Mouse (Mus musculus) gastrocnemius, postnatal 4 days (tissue): ENCODE data around the gene Atrx. TPM values are rescaled to one million over a fixed set of nuclear protein-coding genes. Genes with fewer than 3 reads are reported as not detected.
A peak's percentile ranks its signal among the peaks of the same experiment; 100 is the strongest.

ENCODE experiments used
- DNase-seq, 2 experiments: peaks; one replicate each; pipeline ENCODE4 v3.0.0; 2021 to 2022; ENCODE audit warnings: low spot score in 2 of 2, mixed read lengths in 2 of 2
- total RNA-seq, 2 experiments: library from RNA; stranded (reverse); gene quantifications; 2 replicates each; pipeline ENCODE4 v1.2.3; 2021

Atrx gene
- total RNA-seq, 2 experiments from 2014 or later = 99.2 to 106 TPM

DNA sequence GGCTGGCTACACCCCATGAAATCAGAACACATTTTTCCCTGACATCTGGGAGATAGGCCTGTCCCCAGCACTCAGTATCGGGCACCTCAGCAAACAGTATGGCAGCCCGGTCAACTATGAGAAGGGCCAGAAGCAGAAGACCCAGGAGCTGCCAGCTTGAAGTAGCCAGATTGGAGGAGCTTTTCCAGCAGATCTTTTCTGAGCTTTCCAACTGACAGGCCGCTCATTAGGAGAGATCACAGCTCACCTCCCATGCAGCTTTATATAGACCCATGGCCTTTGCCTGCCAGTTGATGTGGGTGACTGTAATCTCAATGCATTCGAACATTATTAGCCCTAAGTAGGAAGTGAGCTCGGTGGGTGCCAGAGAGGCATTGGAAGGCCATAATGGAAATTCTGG lies 155.9 kb downstream of the Atrx start:
- no peak for DNase-seq

DNA sequence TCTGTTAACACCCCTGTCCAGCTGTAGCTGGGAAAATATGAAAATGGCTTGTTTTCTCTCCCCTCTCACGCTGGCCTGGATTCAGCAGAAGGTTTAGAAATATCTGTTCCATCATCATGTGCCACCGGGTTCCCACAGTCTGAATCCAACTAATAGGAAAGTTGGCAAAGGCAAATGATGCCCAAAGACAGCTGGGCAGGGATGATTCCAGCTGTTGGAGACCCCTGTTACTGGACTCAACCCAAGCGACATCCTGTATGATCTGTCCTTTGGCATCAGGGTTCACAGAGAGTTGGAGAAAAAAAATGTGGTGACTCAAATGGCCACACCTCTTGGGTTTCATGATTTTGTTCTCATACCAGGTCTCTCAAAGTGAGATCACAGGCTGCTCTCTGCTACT lies 161.3 kb downstream of the Atrx start:
- DNase-seq = peak in 1 of 2 experiments; percentile 11

DNA sequence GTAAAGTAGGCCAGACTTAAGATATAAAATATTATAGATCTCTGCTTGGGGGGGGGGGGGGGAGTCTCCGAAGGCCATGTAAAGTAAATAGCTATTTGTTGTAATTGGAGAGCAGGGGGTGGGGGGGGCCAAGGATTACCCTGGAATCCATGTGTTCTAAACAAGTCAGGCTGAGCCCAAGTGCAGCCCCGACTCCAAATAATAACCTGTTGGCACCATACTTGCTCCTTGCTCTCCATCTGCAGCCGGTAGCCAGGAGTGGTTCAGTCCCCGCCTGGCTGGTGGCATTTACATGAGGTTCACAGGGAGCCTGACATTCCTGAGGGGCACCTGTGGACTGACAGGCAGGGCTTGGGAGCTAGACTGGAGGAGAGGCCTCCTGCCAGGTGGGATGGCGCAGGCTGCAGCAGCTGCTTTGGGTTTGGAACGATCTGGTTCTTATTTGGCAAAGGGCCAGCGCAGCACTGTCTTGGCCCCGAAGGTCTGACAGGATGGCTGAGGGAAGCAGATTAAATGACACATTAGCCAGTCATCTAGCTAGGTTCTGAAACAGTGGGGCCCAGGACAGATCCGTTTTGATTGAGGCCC lies 161.9 kb downstream of the Atrx start:
- DNase-seq = peak; percentile 24 to 43

- DNase-seq = peak in 1 of 2 experiments; percentile 8
Observed at GRCm38 (mm10) chrX:105766013-105766412, 163.2 kb downstream of the Atrx start.

- peak; percentile 15 to 24 for DNase-seq
Observed at GRCm38 (mm10) chrX:105765005-105765706, 164.0 kb downstream of the Atrx start.

DNA sequence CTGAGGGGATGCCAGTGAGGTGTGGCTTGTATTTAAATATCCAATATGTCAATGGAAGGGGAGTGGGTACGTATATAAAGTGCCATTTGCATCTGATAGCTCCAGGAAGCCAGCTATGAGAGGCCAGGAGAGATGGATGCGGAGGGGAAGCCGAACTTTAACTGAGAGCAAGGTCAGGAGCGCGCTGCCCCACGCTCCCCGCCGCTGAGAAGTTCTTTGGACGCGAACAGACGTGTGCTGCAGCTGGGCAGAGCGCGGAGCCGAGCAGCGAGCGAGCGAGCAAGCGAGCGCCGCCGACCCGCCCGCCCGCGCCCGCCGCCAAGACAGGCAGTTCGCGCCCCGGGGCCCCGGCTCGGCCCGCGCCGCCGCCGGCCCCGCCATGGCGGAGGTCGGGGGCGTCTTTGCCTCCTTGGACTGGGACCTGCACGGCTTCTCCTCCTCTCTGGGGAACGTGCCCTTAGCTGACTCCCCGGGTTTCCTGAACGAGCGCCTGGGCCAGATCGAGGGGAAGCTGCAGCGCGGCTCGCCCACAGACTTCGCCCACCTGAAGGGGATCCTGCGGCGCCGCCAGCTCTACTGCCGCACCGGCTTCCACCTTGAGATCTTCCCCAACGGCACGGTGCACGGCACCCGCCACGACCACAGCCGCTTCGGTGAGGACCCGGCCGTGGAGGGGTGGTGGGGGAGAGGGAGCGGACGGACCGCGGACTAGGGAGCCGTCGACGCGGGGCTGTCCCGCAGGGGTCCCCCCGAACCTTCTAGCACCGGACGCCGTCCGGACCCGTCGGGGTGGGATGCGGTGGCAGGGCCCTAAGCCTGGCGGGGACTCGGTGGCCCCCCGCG lies 164.8 kb downstream of the Atrx start, which contains the start of gene Fgf16:
Fgf16 (plus strand) TSS at position 118 of the 843 bp plus-strand sequence.
- DNase-seq = peak; percentile 14 to 23

DNA sequence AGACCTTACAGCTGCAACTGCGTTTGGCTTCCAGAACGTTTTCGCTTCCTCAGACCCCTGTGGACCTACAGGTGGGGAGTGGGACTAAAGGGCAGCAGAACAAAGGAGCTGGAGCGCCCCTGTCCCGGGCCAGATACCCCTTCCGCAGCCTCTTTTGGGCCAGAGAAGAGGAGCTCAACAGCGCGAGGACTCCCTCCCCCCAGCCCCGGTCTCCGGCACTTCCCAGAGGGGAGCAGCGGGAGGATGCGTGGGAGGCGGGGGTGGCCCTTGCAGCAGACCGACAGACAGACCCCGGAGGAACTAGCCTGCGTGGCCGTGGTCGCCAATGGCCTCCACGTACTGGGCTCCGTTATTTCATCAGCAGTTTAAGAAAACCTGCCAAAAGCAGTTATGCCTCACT lies 165.6 kb downstream of the Atrx start:
- peak; percentile 40 to 41 for DNase-seq

DNA sequence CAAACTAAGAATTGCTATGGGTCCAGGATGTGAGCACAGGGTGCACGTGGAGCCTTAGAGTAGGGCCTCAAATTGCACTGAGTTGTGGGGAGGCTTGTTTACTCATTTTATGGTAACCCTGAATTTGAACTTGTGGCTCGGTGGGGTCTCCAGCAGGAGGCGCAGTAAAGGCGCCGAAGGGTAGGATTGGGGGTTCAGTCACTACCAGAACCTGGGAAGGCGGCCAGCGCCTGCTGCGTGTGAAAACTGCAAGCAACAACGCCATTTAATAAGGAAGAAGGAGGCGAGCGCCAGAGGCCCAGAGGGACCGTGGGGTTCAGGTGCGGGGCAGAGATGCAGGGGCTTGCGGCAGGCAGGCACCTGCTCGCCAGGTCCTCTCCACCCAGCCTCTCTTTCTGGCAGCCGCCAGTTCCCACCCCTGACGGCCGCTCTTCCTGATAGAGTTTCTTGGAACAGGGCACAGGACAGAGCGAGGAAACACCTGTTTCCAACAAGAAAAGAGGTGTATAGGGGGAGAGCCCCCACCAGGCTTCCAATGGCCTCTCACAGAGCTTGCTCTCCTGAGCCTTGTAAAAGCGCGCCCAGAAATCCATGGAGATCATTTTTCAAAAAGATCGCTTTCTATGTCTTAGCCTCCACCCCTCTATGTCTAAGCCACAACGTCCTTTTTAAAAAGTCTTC lies 166.2 kb downstream of the Atrx start:
- DNase-seq = peak; percentile 20 to 39

Other genes starting within 250 kb of the Atrx start
- gene Fgf16, start 165.1 kb downstream of the Atrx start, total RNA-seq = 1 to 10 TPM; 4.1 to 4.6 TPM
- 10 to 100 TPM; 36.7 to 37.3 TPM for gene Magt1, start 82.5 kb upstream of the Atrx start, total RNA-seq
- gene Cox7b, start 86.3 kb upstream of the Atrx start, total RNA-seq = 100 to 1,000 TPM; 568 to 633 TPM
- 10 to 100 TPM; 24.9 to 25.9 TPM for gene Atp7a, start 97.9 kb upstream of the Atrx start, total RNA-seq
- gene Tlr13, start 213.8 kb upstream of the Atrx start, total RNA-seq = 1 to 10 TPM; 1.8 to 1.9 TPM